Mouse (Mus musculus): ENCODE data around the gene Prpsap2. TPM values are rescaled to one million over a fixed set of nuclear protein-coding genes. Genes with fewer than 3 reads are reported as not detected.

The Prpsap2 gene
- total and polyA plus RNA-seq, 2 experiments, result 6.0 to 12.6 TPM

DNA sequence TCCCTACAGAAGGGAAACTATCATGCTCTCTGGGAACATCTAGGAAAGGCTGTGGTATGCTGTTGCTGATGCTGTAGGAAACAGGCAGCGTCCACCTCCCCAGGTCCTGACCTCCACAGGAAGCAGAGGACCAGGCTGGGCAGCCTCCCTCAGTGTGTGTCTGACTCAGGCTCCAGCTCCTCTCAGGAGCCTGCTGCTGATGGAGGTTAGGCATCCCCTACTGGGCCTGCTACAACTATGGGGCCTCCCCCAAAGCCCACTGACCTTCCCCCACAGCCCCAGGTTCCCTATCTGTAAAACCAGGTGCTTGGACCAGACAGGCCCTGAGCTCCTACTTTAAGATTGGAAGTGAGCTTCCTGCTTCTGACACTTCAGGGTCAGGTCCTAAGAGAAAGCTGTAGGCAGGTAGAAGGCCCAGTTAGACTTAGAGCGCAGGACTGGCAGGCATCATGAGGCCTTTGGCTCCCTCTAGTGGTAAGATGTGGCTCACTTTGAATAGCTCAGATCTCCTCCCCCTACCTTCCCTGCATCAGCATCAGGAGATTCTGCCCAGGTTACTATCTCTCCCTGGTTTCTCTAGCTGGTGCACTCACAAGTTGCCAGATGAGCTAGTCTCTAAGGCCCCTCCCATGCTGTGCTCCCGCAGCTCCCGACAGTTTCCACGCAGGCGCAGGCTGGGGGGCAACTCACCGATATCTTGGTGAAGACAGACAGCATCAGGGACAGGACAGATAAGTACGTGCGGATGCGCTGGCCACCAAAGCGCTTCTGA is 47.4 kb downstream of the Prpsap2 start:
- no peaks in the 10 kb centered on the region for H3K79me2 ChIP-seq (ENCODE audit: control insufficient read depth, insufficient read depth, low read length)
- H3K27me3 ChIP-seq (ENCODE audit: control insufficient read depth, insufficient read depth, low read length), result no peaks in the 10 kb centered on the region
- no peaks in the 10 kb centered on the region for H3K4me1 ChIP-seq (ENCODE audit: control insufficient read depth, insufficient read depth, low read length)
- H3K36me3 ChIP-seq (ENCODE audit: control insufficient read depth, insufficient read depth, low read length), result no peaks in the 10 kb centered on the region
- no peak overlapping the region for H3K4me3 ChIP-seq (ENCODE audit: insufficient read depth, low read depth, low read length)
- DNase-seq (ENCODE audit: extremely low read depth, low read depth, low spot score), result peak; percentile 61
- H3K27ac ChIP-seq (replicated peaks; ENCODE audit: insufficient read depth, low read depth, low read length), result no peak overlapping the region
- no peak overlapping the region for H3K9ac ChIP-seq (ENCODE audit: low read depth, low read length)
- TF ChIP-seq POLR2A (IDR thresholded peaks at IDR 0.05; ENCODE audit: extremely low read depth, insufficient read depth, low read length), result no peak
- peak; percentile 81 for TF ChIP-seq CTCF (IDR thresholded peaks at IDR 0.05; ENCODE audit: low read depth, low read length)
- 45% methylated on average over 11 of the region's 11 CpGs for WGBS

GRCm38 (mm10) chr11:61713157-61713855 is 48.6 kb downstream of the Prpsap2 start:
- TF ChIP-seq CTCF (IDR thresholded peaks at IDR 0.05; ENCODE audit: low read depth, low read length), result no peak
- no peak for TF ChIP-seq POLR2A (IDR thresholded peaks at IDR 0.05; ENCODE audit: extremely low read depth, insufficient read depth, low read length)
- Histone ChIP-seq H3K36me3 (ENCODE audit: control insufficient read depth, insufficient read depth, low read length) (no peaks in the 10 kb centered on the region), H3K27ac (replicated peaks; ENCODE audit: insufficient read depth, low read depth, low read length) (no peak overlapping the region), H3K9ac (ENCODE audit: low read depth, low read length) (no peak overlapping the region), H3K4me3 (ENCODE audit: insufficient read depth, low read depth, low read length) (no peak overlapping the region), H3K79me2 (ENCODE audit: control insufficient read depth, insufficient read depth, low read length) (no peaks in the 10 kb centered on the region), H3K4me1 (ENCODE audit: control insufficient read depth, insufficient read depth, low read length) (no peaks in the 10 kb centered on the region), H3K27me3 (ENCODE audit: control insufficient read depth, insufficient read depth, low read length) (no peaks in the 10 kb centered on the region)
- DNase-seq (ENCODE audit: extremely low read depth, low read depth, low spot score), result no peak
- 91% methylated on average over 15 of the region's 15 CpGs for WGBS

DNA sequence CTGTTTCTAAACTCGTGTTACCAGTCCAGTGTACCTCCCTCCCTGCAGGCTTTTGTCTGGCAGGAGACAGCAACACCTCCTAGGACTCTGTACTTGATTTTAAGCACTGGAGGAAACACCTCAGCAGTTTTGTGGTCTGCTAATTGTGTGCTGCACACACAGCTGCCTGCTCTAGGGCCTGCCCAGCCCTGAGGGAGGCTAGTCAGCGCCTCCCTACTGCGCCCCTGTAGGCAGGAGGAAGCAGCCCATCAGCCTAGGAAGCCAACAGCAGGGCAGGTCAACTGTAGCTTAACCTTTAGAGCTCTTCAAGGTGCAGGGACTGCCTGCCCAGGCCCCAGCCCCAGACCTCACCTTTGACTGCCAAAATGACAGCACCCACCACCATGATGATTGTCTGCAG is 53.0 kb downstream of the Prpsap2 start:
- no peaks in the 10 kb centered on the region for H3K79me2 ChIP-seq (ENCODE audit: control insufficient read depth, insufficient read depth, low read length)
- H3K27me3 ChIP-seq (ENCODE audit: control insufficient read depth, insufficient read depth, low read length), result no peaks in the 10 kb centered on the region
- TF ChIP-seq POLR2A (IDR thresholded peaks at IDR 0.05; ENCODE audit: extremely low read depth, insufficient read depth, low read length), result no peak
- TF ChIP-seq CTCF (IDR thresholded peaks at IDR 0.05; ENCODE audit: low read depth, low read length), result no peak
- no peaks in the 10 kb centered on the region for H3K36me3 ChIP-seq (ENCODE audit: control insufficient read depth, insufficient read depth, low read length)
- no peak for DNase-seq (ENCODE audit: extremely low read depth, low read depth, low spot score)
- no peak overlapping the region for H3K27ac ChIP-seq (replicated peaks; ENCODE audit: insufficient read depth, low read depth, low read length)
- H3K4me3 ChIP-seq (ENCODE audit: insufficient read depth, low read depth, low read length), result no peak overlapping the region
- WGBS, result 78% methylated on average over 3 of the region's 3 CpGs
- no peak overlapping the region for H3K9ac ChIP-seq (ENCODE audit: low read depth, low read length)
- H3K4me1 ChIP-seq (ENCODE audit: control insufficient read depth, insufficient read depth, low read length), result no peaks in the 10 kb centered on the region

DNA sequence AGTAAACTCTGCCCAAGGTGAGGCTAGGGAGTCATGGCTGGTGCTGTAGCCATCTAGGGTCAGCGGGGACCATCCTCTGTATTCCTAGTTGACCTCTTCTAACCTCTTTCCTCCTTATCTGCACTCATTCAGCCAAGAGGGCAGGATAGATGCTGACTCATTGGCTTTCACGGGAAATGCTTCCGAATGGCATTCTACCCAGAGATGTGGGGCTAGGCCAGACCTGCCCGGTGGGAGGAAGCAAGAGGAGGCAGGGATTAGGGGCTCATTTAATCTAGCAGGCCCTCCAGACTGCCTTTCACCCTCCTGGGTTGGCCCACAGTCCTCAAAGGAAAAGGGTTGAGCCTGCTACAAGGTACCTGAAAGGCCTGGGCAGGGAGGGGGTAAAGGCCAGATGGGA is 55.7 kb downstream of the Prpsap2 start:
- H3K4me3 ChIP-seq (ENCODE audit: insufficient read depth, low read depth, low read length), result no peak overlapping the region
- H3K27ac ChIP-seq (replicated peaks; ENCODE audit: insufficient read depth, low read depth, low read length), result no peak overlapping the region
- H3K4me1 ChIP-seq (ENCODE audit: control insufficient read depth, insufficient read depth, low read length), result no peaks in the 10 kb centered on the region
- DNase-seq (ENCODE audit: extremely low read depth, low read depth, low spot score), result no peak
- WGBS, result 63% methylated on average over 4 of the region's 4 CpGs
- no peaks in the 10 kb centered on the region for H3K36me3 ChIP-seq (ENCODE audit: control insufficient read depth, insufficient read depth, low read length)
- H3K9ac ChIP-seq (ENCODE audit: low read depth, low read length), result no peak overlapping the region
- no peaks in the 10 kb centered on the region for H3K79me2 ChIP-seq (ENCODE audit: control insufficient read depth, insufficient read depth, low read length)
- no peaks in the 10 kb centered on the region for H3K27me3 ChIP-seq (ENCODE audit: control insufficient read depth, insufficient read depth, low read length)
- TF ChIP-seq POLR2A (IDR thresholded peaks at IDR 0.05; ENCODE audit: extremely low read depth, insufficient read depth, low read length), result no peak
- no peak for TF ChIP-seq CTCF (IDR thresholded peaks at IDR 0.05; ENCODE audit: low read depth, low read length)

DNA sequence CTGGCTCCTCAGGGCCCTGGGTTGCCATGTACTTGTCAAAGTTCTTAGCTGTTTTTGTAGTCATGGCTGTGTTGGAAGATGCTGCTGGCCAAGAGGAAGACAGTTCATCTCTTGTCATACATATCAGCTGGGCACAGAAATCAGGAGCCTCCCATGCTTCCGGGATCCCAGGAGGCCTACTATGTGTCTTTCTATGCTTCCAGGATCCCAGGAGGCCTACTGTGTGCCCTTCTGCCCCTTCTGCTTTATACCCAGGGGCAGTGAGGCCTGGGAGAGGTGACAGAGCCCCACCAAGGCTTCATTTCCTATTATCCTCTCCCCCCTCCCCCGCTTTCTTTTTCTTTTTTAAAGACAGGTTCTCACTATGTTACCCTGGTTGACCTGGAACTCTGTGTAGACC is 56.3 kb downstream of the Prpsap2 start:
- Histone ChIP-seq H3K27me3 (ENCODE audit: control insufficient read depth, insufficient read depth, low read length) (no peaks in the 10 kb centered on the region), H3K27ac (replicated peaks; ENCODE audit: insufficient read depth, low read depth, low read length) (no peak overlapping the region), H3K79me2 (ENCODE audit: control insufficient read depth, insufficient read depth, low read length) (no peaks in the 10 kb centered on the region), H3K36me3 (ENCODE audit: control insufficient read depth, insufficient read depth, low read length) (no peaks in the 10 kb centered on the region), H3K4me3 (ENCODE audit: insufficient read depth, low read depth, low read length) (no peak overlapping the region), H3K4me1 (ENCODE audit: control insufficient read depth, insufficient read depth, low read length) (no peaks in the 10 kb centered on the region), H3K9ac (ENCODE audit: low read depth, low read length) (no peak overlapping the region)
- WGBS, result 87% methylated on average over 2 of the region's 2 CpGs
- DNase-seq (ENCODE audit: extremely low read depth, low read depth, low spot score), result no peak
- TF ChIP-seq POLR2A (IDR thresholded peaks at IDR 0.05; ENCODE audit: extremely low read depth, insufficient read depth, low read length), result no peak
- TF ChIP-seq CTCF (IDR thresholded peaks at IDR 0.05; ENCODE audit: low read depth, low read length), result no peak

- no peaks in the 10 kb centered on the region for H3K36me3 ChIP-seq (ENCODE audit: control insufficient read depth, insufficient read depth, low read length)
- no peak overlapping the region for H3K4me3 ChIP-seq (ENCODE audit: insufficient read depth, low read depth, low read length)
- peaks cover 4% of the 10 kb centered on the region; the same call in 1 of the 2 replicates for H3K4me1 ChIP-seq (ENCODE audit: control insufficient read depth, insufficient read depth, low read length)
- 93% methylated on average over 5 of the region's 5 CpGs for WGBS
- no peaks in the 10 kb centered on the region for H3K27me3 ChIP-seq (ENCODE audit: control insufficient read depth, insufficient read depth, low read length)
- H3K9ac ChIP-seq (ENCODE audit: low read depth, low read length), result no peak overlapping the region
- H3K27ac ChIP-seq (replicated peaks; ENCODE audit: insufficient read depth, low read depth, low read length), result no peak overlapping the region
- TF ChIP-seq CTCF (IDR thresholded peaks at IDR 0.05; ENCODE audit: low read depth, low read length) (no peak), POLR2A (IDR thresholded peaks at IDR 0.05; ENCODE audit: extremely low read depth, insufficient read depth, low read length) (no peak)
- no peaks in the 10 kb centered on the region for H3K79me2 ChIP-seq (ENCODE audit: control insufficient read depth, insufficient read depth, low read length)
- DNase-seq (ENCODE audit: extremely low read depth, low read depth, low spot score), result no peak
Measured at GRCm38 (mm10) chr11:61702494-61702893, 59.4 kb downstream of the Prpsap2 start.
